Mouse (Mus musculus): ENCODE data around the gene BC049762. TPM values are rescaled to one million over a fixed set of nuclear protein-coding genes. Genes with fewer than 3 reads are reported as not detected.

The BC049762 gene
- polyA plus RNA-seq, 1 experiment from 2014 or later = not detected

- 52% methylated on average over 3 of the region's 3 CpGs for WGBS
- H3K9ac ChIP-seq = no peak overlapping the region
- H3K9me3 ChIP-seq = no peaks in the 10 kb centered on the region
- H3K4me3 ChIP-seq (replicated peaks) = no peak overlapping the region
- no peaks in the 10 kb centered on the region for H3K27me3 ChIP-seq
- no peak for ATAC-seq (ENCODE audit: low FRiP score)
- peaks cover 27% of the 10 kb centered on the region for H3K4me1 ChIP-seq
- peaks cover 8% of the 10 kb centered on the region for H3K36me3 ChIP-seq (replicated peaks)
- H3K27ac ChIP-seq = no peak overlapping the region
- peak overlapping the region; percentile 79 for H3K4me2 ChIP-seq
Observed at GRCm38 (mm10) chr11:51265326-51265725, 2.5 kb upstream of the BC049762 start.

GRCm38 (mm10) chr11:51264352-51264751, 1.5 kb upstream of the BC049762 start:
- Histone ChIP-seq H3K4me1 (peaks cover 27% of the 10 kb centered on the region), H3K4me3 (replicated peaks) (peak overlapping the region; percentile 79), H3K27me3 (no peaks in the 10 kb centered on the region), H3K9me3 (no peaks in the 10 kb centered on the region), H3K27ac (no peak overlapping the region), H3K9ac (peak overlapping the region; percentile 46), H3K36me3 (replicated peaks) (peaks cover 5% of the 10 kb centered on the region; the same call in 1 of the 2 replicates), H3K4me2 (peak overlapping the region; percentile 79)
- 34% methylated on average over 6 of the region's 6 CpGs for WGBS
- ATAC-seq (ENCODE audit: low FRiP score) = no peak

- H3K27me3 ChIP-seq = no peaks in the 10 kb centered on the region
- peak; percentile 75 for ATAC-seq (ENCODE audit: low FRiP score)
- WGBS = under 1% methylated on average over 39 of the region's 50 CpGs
- peak overlapping the region; percentile 79 for H3K4me3 ChIP-seq (replicated peaks)
- no peaks in the 10 kb centered on the region for H3K9me3 ChIP-seq
- H3K4me2 ChIP-seq = peak overlapping the region; percentile 79
- peaks cover 27% of the 10 kb centered on the region for H3K4me1 ChIP-seq
- peaks cover 5% of the 10 kb centered on the region; the same call in 1 of the 2 replicates for H3K36me3 ChIP-seq (replicated peaks)
- peak overlapping the region; percentile 87 for H3K9ac ChIP-seq
- H3K27ac ChIP-seq = peak overlapping the region; percentile 93
Observed at GRCm38 (mm10) chr11:51263286-51263831, 513 bp upstream of the BC049762 start.

GRCm38 (mm10) chr11:51261680-51262219, 1.1 kb downstream of the BC049762 start, which contains the start of gene Clk4:
Gene Clk4 (plus strand): TSS chr11:51261730.
- peak within 1 kb of the TSS; percentile 79 for H3K4me3 ChIP-seq (replicated peaks)
- H3K36me3 ChIP-seq (replicated peaks) = 0 out of 2 replicates have a peak, but pooled peaks cover under 1% of the 10 kb centered on the region
- H3K4me2 ChIP-seq = peak within 1 kb of the TSS; percentile 79
- peaks cover 27% of the 10 kb centered on the region for H3K4me1 ChIP-seq
- H3K9me3 ChIP-seq = no peaks in the 10 kb centered on the region
- WGBS = 77% methylated on average over 3 of the region's 3 CpGs
- ATAC-seq (ENCODE audit: low FRiP score) = no peak
- peak within 1 kb of the TSS; percentile 93 for H3K27ac ChIP-seq
- no peaks in the 10 kb centered on the region for H3K27me3 ChIP-seq
- peak within 1 kb of the TSS; percentile 67 for H3K9ac ChIP-seq

GRCm38 (mm10) chr11:51257006-51257405, 5.8 kb downstream of the BC049762 start:
- Histone ChIP-seq H3K4me2 (no peak overlapping the region), H3K27me3 (no peaks in the 10 kb centered on the region), H3K36me3 (replicated peaks) (no peaks in the 10 kb centered on the region), H3K27ac (no peak overlapping the region), H3K9me3 (no peaks in the 10 kb centered on the region), H3K9ac (no peak overlapping the region), H3K4me3 (replicated peaks) (no peak overlapping the region), H3K4me1 (peaks cover under 1% of the 10 kb centered on the region; the same call in 1 of the 2 replicates)
- ATAC-seq (ENCODE audit: low FRiP score) = no peak
- 87% methylated on average over 4 of the region's 4 CpGs for WGBS

DNA sequence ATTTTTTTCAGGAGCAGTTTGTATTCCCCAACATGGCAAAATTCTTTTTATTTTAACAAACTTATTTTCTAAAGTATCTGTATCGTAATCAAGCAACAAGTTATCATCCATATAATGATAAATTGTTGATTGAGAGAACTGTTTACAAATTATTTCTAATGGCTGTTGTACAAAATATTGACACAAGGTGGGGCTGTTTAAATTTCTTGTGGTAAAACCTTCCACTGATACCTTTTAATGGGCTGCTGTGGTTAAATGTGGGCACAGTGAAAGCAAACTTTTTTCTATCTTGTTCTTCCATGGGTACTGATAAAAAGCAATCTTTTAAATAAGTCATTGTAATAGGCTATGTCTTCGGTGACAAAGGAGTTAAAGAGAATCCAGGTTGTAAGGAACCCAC, 19.9 kb downstream of the BC049762 start:
- no peak overlapping the region for H3K4me3 ChIP-seq (replicated peaks)

GRCm38 (mm10) chr11:51234626-51235025, 28.2 kb downstream of the BC049762 start:
- H3K4me2 ChIP-seq = no peak overlapping the region
- H3K27ac ChIP-seq = no peak overlapping the region
- H3K4me1 ChIP-seq = no peaks in the 10 kb centered on the region
- H3K9me3 ChIP-seq = no peaks in the 10 kb centered on the region
- WGBS = 83% methylated on average over 9 of the region's 9 CpGs
- no peaks in the 10 kb centered on the region for H3K27me3 ChIP-seq
- H3K9ac ChIP-seq = no peak overlapping the region
- no peak overlapping the region for H3K4me3 ChIP-seq (replicated peaks)
- ATAC-seq (ENCODE audit: low FRiP score) = no peak
- no peaks in the 10 kb centered on the region for H3K36me3 ChIP-seq (replicated peaks)

More for the DNA sequence above, 19.9 kb downstream of the BC049762 start:
- Histone ChIP-seq H3K27ac (no peak overlapping the region), H3K4me1 (no peaks in the 10 kb centered on the region), H3K36me3 (replicated peaks) (no peaks in the 10 kb centered on the region), H3K27me3 (no peaks in the 10 kb centered on the region), H3K9ac (no peak overlapping the region), H3K9me3 (no peaks in the 10 kb centered on the region), H3K4me2 (no peak overlapping the region)
- 94% methylated on average over 2 of the region's 2 CpGs for WGBS
- ATAC-seq (ENCODE audit: low FRiP score) = no peak

DNA sequence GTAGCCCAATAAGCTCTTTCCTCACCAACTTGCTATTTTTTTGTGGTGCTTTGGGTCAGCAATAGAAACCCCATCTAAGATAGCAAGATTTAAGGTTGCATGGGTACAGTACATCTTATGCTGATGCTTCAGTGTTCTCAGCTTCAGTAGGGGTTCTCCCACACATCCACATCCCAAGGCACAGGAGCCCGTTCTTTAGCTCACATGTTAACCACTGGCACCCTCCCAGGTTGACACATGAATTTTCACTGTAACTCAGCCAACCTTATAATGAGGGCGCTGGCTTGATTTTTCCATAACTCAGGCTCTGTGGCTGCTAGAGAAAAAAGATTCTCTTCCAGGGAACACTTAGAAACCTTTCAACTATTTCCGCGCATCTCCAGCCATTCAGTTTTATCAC, 35.7 kb downstream of the BC049762 start:
- ATAC-seq (ENCODE audit: low FRiP score) = no peak
- H3K4me1 ChIP-seq = no peaks in the 10 kb centered on the region
- no peaks in the 10 kb centered on the region for H3K27me3 ChIP-seq
- H3K36me3 ChIP-seq (replicated peaks) = no peaks in the 10 kb centered on the region
- 93% methylated on average over 4 of the region's 4 CpGs for WGBS
- H3K27ac ChIP-seq = no peak overlapping the region
- H3K9me3 ChIP-seq = no peaks in the 10 kb centered on the region
- no peak overlapping the region for H3K4me3 ChIP-seq (replicated peaks)
- H3K9ac ChIP-seq = no peak overlapping the region
- H3K4me2 ChIP-seq = no peak overlapping the region

DNA sequence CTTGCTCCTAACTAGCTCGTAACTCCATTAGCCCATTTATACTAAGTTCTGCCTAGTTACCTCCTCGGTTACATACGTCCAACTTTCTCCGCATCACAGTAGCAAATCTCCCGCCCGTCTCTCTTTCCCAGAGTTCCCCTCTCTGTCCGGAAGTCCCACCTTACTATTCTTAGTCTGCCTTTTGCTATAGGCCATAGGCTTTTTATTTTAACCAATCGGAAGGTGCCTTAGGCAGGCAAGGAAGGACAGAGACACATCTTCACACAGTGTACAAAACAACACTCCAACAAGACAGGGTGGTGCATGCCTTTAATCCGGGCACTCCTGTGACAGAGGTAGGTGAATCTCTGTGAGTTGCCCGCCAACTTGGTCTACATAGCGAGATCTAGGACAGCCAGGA, 42.5 kb downstream of the BC049762 start, which contains the start of gene Gm12569:
Gm12569 (plus strand) TSS at position 166 of the 400 bp plus-strand sequence.
- Histone ChIP-seq H3K27me3 (no peaks in the 10 kb centered on the region), H3K9ac (no peak within 1 kb of the TSS), H3K9me3 (no peaks in the 10 kb centered on the region), H3K4me1 (no peaks in the 10 kb centered on the region), H3K4me3 (replicated peaks) (no peak within 1 kb of the TSS), H3K36me3 (replicated peaks) (no peaks in the 10 kb centered on the region), H3K27ac (no peak within 1 kb of the TSS), H3K4me2 (no peak within 1 kb of the TSS)
- 95% methylated on average over 11 of the region's 11 CpGs for WGBS
- ATAC-seq (ENCODE audit: low FRiP score) = no peak

- no peak overlapping the region for H3K27ac ChIP-seq
- no peak overlapping the region for H3K4me3 ChIP-seq (replicated peaks)
- no peaks in the 10 kb centered on the region for H3K27me3 ChIP-seq
- ATAC-seq (ENCODE audit: low FRiP score) = no peak
- no peaks in the 10 kb centered on the region for H3K4me1 ChIP-seq
- no peak overlapping the region for H3K4me2 ChIP-seq
- no peaks in the 10 kb centered on the region for H3K36me3 ChIP-seq (replicated peaks)
- H3K9me3 ChIP-seq = no peaks in the 10 kb centered on the region
- H3K9ac ChIP-seq = no peak overlapping the region
- WGBS = 84% methylated on average over 12 of the region's 12 CpGs
Observed at GRCm38 (mm10) chr11:51219396-51219980, 43.4 kb downstream of the BC049762 start.

DNA sequence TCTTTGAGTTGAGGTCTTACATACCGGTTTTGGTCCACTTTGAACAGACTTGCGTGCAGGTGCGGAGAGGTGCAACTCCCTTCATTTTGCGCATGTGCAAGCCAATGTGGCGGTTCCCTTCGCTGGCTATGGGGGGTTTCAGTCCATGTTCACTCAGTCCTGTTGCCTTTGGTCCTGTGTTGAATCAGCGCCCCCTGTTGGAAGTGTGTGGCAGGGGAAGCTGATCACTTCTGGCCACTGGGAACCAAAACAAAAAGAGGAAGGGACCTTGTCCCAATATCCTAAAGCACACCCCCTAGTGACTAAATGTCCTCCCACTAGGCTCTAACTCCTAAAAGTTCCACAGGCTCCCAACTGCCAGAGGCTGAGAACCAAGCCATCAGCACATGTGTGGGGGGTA, 48.8 kb downstream of the BC049762 start:
- no peak overlapping the region for H3K9ac ChIP-seq
- no peak for ATAC-seq (ENCODE audit: low FRiP score)
- H3K4me1 ChIP-seq = no peaks in the 10 kb centered on the region
- no peak overlapping the region for H3K27ac ChIP-seq
- H3K36me3 ChIP-seq (replicated peaks) = no peaks in the 10 kb centered on the region
- no peak overlapping the region for H3K4me2 ChIP-seq
- H3K4me3 ChIP-seq (replicated peaks) = no peak overlapping the region
- no peaks in the 10 kb centered on the region for H3K27me3 ChIP-seq
- H3K9me3 ChIP-seq = no peaks in the 10 kb centered on the region
- 84% methylated on average over 7 of the region's 7 CpGs for WGBS

- H3K27ac ChIP-seq = no peak overlapping the region
- 90% methylated on average over 5 of the region's 5 CpGs for WGBS
- no peak overlapping the region for H3K4me2 ChIP-seq
- no peak overlapping the region for H3K9ac ChIP-seq
- H3K9me3 ChIP-seq = no peaks in the 10 kb centered on the region
- no peaks in the 10 kb centered on the region for H3K27me3 ChIP-seq
- no peaks in the 10 kb centered on the region for H3K4me1 ChIP-seq
- no peak overlapping the region for H3K4me3 ChIP-seq (replicated peaks)
- no peak for ATAC-seq (ENCODE audit: low FRiP score)
- H3K36me3 ChIP-seq (replicated peaks) = no peaks in the 10 kb centered on the region
Observed at GRCm38 (mm10) chr11:51211426-51211825, 51.4 kb downstream of the BC049762 start.

DNA sequence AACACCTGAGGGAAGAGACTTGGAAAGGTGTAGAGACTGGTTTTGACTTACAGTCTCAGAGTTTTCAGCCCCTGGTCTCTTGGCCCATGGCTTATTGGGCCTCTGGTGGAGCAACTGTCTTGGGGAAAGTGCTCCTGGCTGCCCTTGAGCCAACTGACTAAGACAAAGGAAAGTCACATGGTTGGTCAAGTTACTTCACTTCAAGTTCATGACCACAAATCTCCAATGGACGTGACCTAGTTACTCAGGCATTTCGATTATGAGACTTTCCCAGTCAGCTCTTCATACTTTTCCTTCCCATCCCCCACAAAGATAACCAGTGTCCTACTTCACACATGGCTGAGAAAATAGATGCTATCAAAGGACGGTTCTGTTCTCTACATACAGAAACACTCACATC, 55.1 kb downstream of the BC049762 start:
- H3K27me3 ChIP-seq = no peaks in the 10 kb centered on the region
- no peak overlapping the region for H3K4me3 ChIP-seq (replicated peaks)
- H3K4me1 ChIP-seq = no peaks in the 10 kb centered on the region
- no peak for ATAC-seq (ENCODE audit: low FRiP score)
- H3K27ac ChIP-seq = no peak overlapping the region
- 85% methylated on average over 3 of the region's 3 CpGs for WGBS
- H3K36me3 ChIP-seq (replicated peaks) = no peaks in the 10 kb centered on the region
- H3K9ac ChIP-seq = no peak overlapping the region
- no peak overlapping the region for H3K4me2 ChIP-seq
- H3K9me3 ChIP-seq = no peaks in the 10 kb centered on the region

Data from forebrain, embryonic 12.5 days (tissue).